Mouse (Mus musculus) midbrain, embryonic 15.5 days (tissue): ENCODE data around the gene Rora. TPM values are rescaled to one million over a fixed set of nuclear protein-coding genes. Genes with fewer than 3 reads are reported as not detected.

Experiments
- ATAC-seq: fragments of 200-750 bp; cut with Nextera tagmentation; replicated peaks from 2 replicates; pipeline ENCODE4 v1.8.0; 2017; ENCODE audit warnings: moderate TSS enrichment
- H3K27ac ChIP-seq: fragments of 300-500 bp; sonication (generic); 2 replicates; pipeline ENCODE4 v1.5.1; 2015; ENCODE audit warnings: mild to moderate bottlenecking, inconsistent platforms
- H3K27me3 ChIP-seq: fragments of 300-500 bp; sonication (generic); replicated peaks from 2 replicates; pipeline ENCODE4 v1.6.1; 2015; ENCODE audit warnings: inconsistent platforms
- H3K36me3 ChIP-seq: fragments of 300-500 bp; sonication (generic); replicated peaks from 2 replicates; pipeline ENCODE4 v1.6.1; 2015; ENCODE audit warnings: inconsistent platforms
- H3K4me1 ChIP-seq: fragments of 300-500 bp; sonication (generic); 2 replicates; pipeline ENCODE4 v1.6.1; 2015; ENCODE audit warnings: inconsistent platforms
- H3K4me2 ChIP-seq: fragments of 300-500 bp; sonication (generic); 2 replicates; pipeline ENCODE4 v1.6.1; 2015; ENCODE audit warnings: inconsistent platforms, mild to moderate bottlenecking, moderate library complexity
- H3K4me3 ChIP-seq: fragments of 300-500 bp; sonication (generic); 2 replicates; pipeline ENCODE4 v1.5.1; 2015; ENCODE audit warnings: mild to moderate bottlenecking, inconsistent platforms
- H3K9ac ChIP-seq: fragments of 300-500 bp; sonication (generic); 2 replicates; pipeline ENCODE4 v1.6.1; 2015; ENCODE audit warnings: mild to moderate bottlenecking, inconsistent platforms
- H3K9me3 ChIP-seq: fragments of 300-500 bp; sonication (generic); 2 replicates; pipeline ENCODE4 v1.6.1; 2016; ENCODE audit warnings: inconsistent platforms
- WGBS: fragments of 180-500 bp; shearing (Covaris S2); methylation state at CpG from one replicate; pipeline ENCODE4 v1.1.7; 2015; ENCODE audit warnings: mixed read lengths; 5-methylcytosine and 5-hydroxymethylcytosine counted together
- polyA plus RNA-seq: library from polyadenylated mRNA; unstranded; fragments of >200 nt; fragmentation: Nextera tagmentation; extraction: Ambion mirVana; gene quantifications from 2 replicates; pipeline ENCODE4 v1.2.1, GENCODE M21; 2015

Gene Rora
- polyA plus RNA-seq, 1 experiment from 2014 or later, result 43.9 TPM

- Histone ChIP-seq H3K27ac (no peak overlapping the region), H3K36me3 (no peaks in the 10 kb centered on the region), H3K9me3 (no peaks in the 10 kb centered on the region), H3K4me2 (no peak overlapping the region), H3K27me3 (no peaks in the 10 kb centered on the region), H3K9ac (no peak overlapping the region), H3K4me3 (no peak overlapping the region), H3K4me1 (peaks cover 3% of the 10 kb centered on the region; the same call in 1 of the 2 replicates)
- no peak for ATAC-seq
- 71% methylated on average over 1 of the region's 1 CpGs for WGBS
Observed at GRCm38 (mm10) chr9:68731438-68731837, 77.9 kb downstream of the Rora start.

GRCm38 (mm10) chr9:68732929-68733328, 79.3 kb downstream of the Rora start:
- Histone ChIP-seq H3K9me3 (no peaks in the 10 kb centered on the region), H3K4me3 (no peak overlapping the region), H3K36me3 (no peaks in the 10 kb centered on the region), H3K27ac (no peak overlapping the region), H3K9ac (no peak overlapping the region), H3K4me1 (peaks cover 14% of the 10 kb centered on the region), H3K27me3 (no peaks in the 10 kb centered on the region), H3K4me2 (no peak overlapping the region)
- ATAC-seq, result no peak
- WGBS, result 78% methylated on average over 4 of the region's 4 CpGs

- Histone ChIP-seq H3K9me3 (no peaks in the 10 kb centered on the region), H3K36me3 (no peaks in the 10 kb centered on the region), H3K4me1 (peaks cover 14% of the 10 kb centered on the region), H3K27me3 (no peaks in the 10 kb centered on the region), H3K9ac (no peak overlapping the region), H3K27ac (no peak overlapping the region), H3K4me2 (no peak overlapping the region), H3K4me3 (no peak overlapping the region)
- WGBS, result 91% methylated on average over 5 of the region's 5 CpGs
- no peak for ATAC-seq
Observed at GRCm38 (mm10) chr9:68735886-68736285, 82.3 kb downstream of the Rora start.

- no peaks in the 10 kb centered on the region for H3K36me3 ChIP-seq
- 60% methylated on average over 9 of the region's 9 CpGs for WGBS
- no peak overlapping the region for H3K27ac ChIP-seq
- peaks cover 14% of the 10 kb centered on the region for H3K4me1 ChIP-seq
- no peak overlapping the region for H3K9ac ChIP-seq
- H3K4me2 ChIP-seq, result no peak overlapping the region
- H3K4me3 ChIP-seq, result no peak overlapping the region
- ATAC-seq, result no peak
- H3K9me3 ChIP-seq, result no peaks in the 10 kb centered on the region
- H3K27me3 ChIP-seq, result no peaks in the 10 kb centered on the region
Observed at GRCm38 (mm10) chr9:68737197-68737736, 83.7 kb downstream of the Rora start.

- Histone ChIP-seq H3K4me2 (no peak overlapping the region), H3K36me3 (no peaks in the 10 kb centered on the region), H3K27me3 (no peaks in the 10 kb centered on the region), H3K4me3 (no peak overlapping the region), H3K27ac (no peak overlapping the region), H3K9ac (no peak overlapping the region), H3K9me3 (no peaks in the 10 kb centered on the region), H3K4me1 (no peaks in the 10 kb centered on the region)
- ATAC-seq, result no peak
- 70% methylated on average over 11 of the region's 11 CpGs for WGBS
Observed at GRCm38 (mm10) chr9:68745931-68746646, 92.5 kb downstream of the Rora start.

- Histone ChIP-seq H3K9ac (no peak overlapping the region), H3K4me1 (peaks cover 24% of the 10 kb centered on the region), H3K4me2 (no peak overlapping the region), H3K4me3 (no peak overlapping the region), H3K9me3 (no peaks in the 10 kb centered on the region), H3K36me3 (no peaks in the 10 kb centered on the region), H3K27me3 (no peaks in the 10 kb centered on the region), H3K27ac (no peak overlapping the region)
- 62% methylated on average over 2 of the region's 2 CpGs for WGBS
- ATAC-seq, result no peak
Observed at GRCm38 (mm10) chr9:68756976-68757375, 103.4 kb downstream of the Rora start.

GRCm38 (mm10) chr9:68759324-68759723, 105.7 kb downstream of the Rora start:
- Histone ChIP-seq H3K4me1 (peaks cover 26% of the 10 kb centered on the region), H3K9me3 (no peaks in the 10 kb centered on the region), H3K27me3 (no peaks in the 10 kb centered on the region), H3K9ac (no peak overlapping the region), H3K4me3 (no peak overlapping the region), H3K27ac (no peak overlapping the region), H3K36me3 (no peaks in the 10 kb centered on the region), H3K4me2 (no peak overlapping the region)
- 73% methylated on average over 8 of the region's 8 CpGs for WGBS
- no peak for ATAC-seq

GRCm38 (mm10) chr9:68760329-68760728, 106.7 kb downstream of the Rora start:
- H3K27ac ChIP-seq, result no peak overlapping the region
- H3K4me2 ChIP-seq, result no peak overlapping the region
- no peaks in the 10 kb centered on the region for H3K9me3 ChIP-seq
- no peak overlapping the region for H3K9ac ChIP-seq
- no peak overlapping the region for H3K4me3 ChIP-seq
- 84% methylated on average over 4 of the region's 4 CpGs for WGBS
- H3K36me3 ChIP-seq, result no peaks in the 10 kb centered on the region
- no peak for ATAC-seq
- peaks cover 27% of the 10 kb centered on the region for H3K4me1 ChIP-seq
- no peaks in the 10 kb centered on the region for H3K27me3 ChIP-seq

- H3K36me3 ChIP-seq, result no peaks in the 10 kb centered on the region
- no peak overlapping the region for H3K4me2 ChIP-seq
- peaks cover 23% of the 10 kb centered on the region for H3K4me1 ChIP-seq
- no peaks in the 10 kb centered on the region for H3K27me3 ChIP-seq
- H3K9me3 ChIP-seq, result no peaks in the 10 kb centered on the region
- H3K27ac ChIP-seq, result no peak overlapping the region
- no peak overlapping the region for H3K9ac ChIP-seq
- H3K4me3 ChIP-seq, result no peak overlapping the region
- ATAC-seq, result no peak
- WGBS, result 63% methylated on average over 3 of the region's 3 CpGs
Observed at GRCm38 (mm10) chr9:68760876-68761275, 107.3 kb downstream of the Rora start.

- no peak overlapping the region for H3K27ac ChIP-seq
- H3K9me3 ChIP-seq, result no peaks in the 10 kb centered on the region
- H3K27me3 ChIP-seq, result no peaks in the 10 kb centered on the region
- no peaks in the 10 kb centered on the region for H3K36me3 ChIP-seq
- H3K9ac ChIP-seq, result no peak overlapping the region; the same call in 1 of the 2 replicates
- ATAC-seq, result no peak
- H3K4me1 ChIP-seq, result peaks cover 15% of the 10 kb centered on the region
- no peak overlapping the region for H3K4me2 ChIP-seq
- WGBS, result 20% methylated on average over 7 of the region's 7 CpGs
- H3K4me3 ChIP-seq, result no peak overlapping the region
Observed at GRCm38 (mm10) chr9:68761672-68762071, 108.1 kb downstream of the Rora start.

- H3K4me2 ChIP-seq, result no peak overlapping the region
- H3K27me3 ChIP-seq, result no peaks in the 10 kb centered on the region
- H3K27ac ChIP-seq, result no peak overlapping the region
- no peak overlapping the region for H3K9ac ChIP-seq
- H3K4me1 ChIP-seq, result peaks cover 14% of the 10 kb centered on the region
- no peaks in the 10 kb centered on the region for H3K36me3 ChIP-seq
- 51% methylated on average over 1 of the region's 1 CpGs for WGBS
- no peak for ATAC-seq
- no peak overlapping the region for H3K4me3 ChIP-seq
- no peaks in the 10 kb centered on the region for H3K9me3 ChIP-seq
Observed at GRCm38 (mm10) chr9:68765595-68765994, 112.0 kb downstream of the Rora start.

GRCm38 (mm10) chr9:68769638-68770037, 116.1 kb downstream of the Rora start:
- H3K9ac ChIP-seq, result no peak overlapping the region
- H3K36me3 ChIP-seq, result no peaks in the 10 kb centered on the region
- H3K27ac ChIP-seq, result no peak overlapping the region
- no peaks in the 10 kb centered on the region for H3K27me3 ChIP-seq
- H3K4me2 ChIP-seq, result no peak overlapping the region
- no peak for ATAC-seq
- WGBS, result 26% methylated on average over 1 of the region's 1 CpGs
- H3K4me1 ChIP-seq, result peaks cover 2% of the 10 kb centered on the region; the same call in 1 of the 2 replicates
- no peaks in the 10 kb centered on the region for H3K9me3 ChIP-seq
- H3K4me3 ChIP-seq, result no peak overlapping the region

GRCm38 (mm10) chr9:68771383-68771782, 117.8 kb downstream of the Rora start:
- no peaks in the 10 kb centered on the region for H3K27me3 ChIP-seq
- H3K4me2 ChIP-seq, result no peak overlapping the region
- H3K9ac ChIP-seq, result no peak overlapping the region
- no peak for ATAC-seq
- H3K4me1 ChIP-seq, result no peaks in the 10 kb centered on the region; the same call in 1 of the 2 replicates
- WGBS, result 89% methylated on average over 3 of the region's 3 CpGs
- H3K36me3 ChIP-seq, result no peaks in the 10 kb centered on the region
- H3K27ac ChIP-seq, result no peak overlapping the region
- no peaks in the 10 kb centered on the region for H3K9me3 ChIP-seq
- H3K4me3 ChIP-seq, result no peak overlapping the region
